Mouse (Mus musculus) intestine, embryonic 16.5 days (tissue): ENCODE measurements around the gene Tas2r143. TPM values are rescaled to one million over a fixed set of nuclear protein-coding genes. Genes with fewer than 3 reads are reported as not detected.
A peak's percentile ranks its signal among the peaks of the same experiment; 100 is the strongest.

ENCODE experiments used
- ATAC-seq: fragments of 200-750 bp; cut with Nextera tagmentation; 2 replicates; pipeline ENCODE4 v1.8.0; 2017; ENCODE audit warnings: moderate TSS enrichment, moderate library complexity
- H3K27ac ChIP-seq: fragments of 300-500 bp; sonication (generic); 2 replicates; pipeline ENCODE4 v1.5.1; 2014; ENCODE audit warnings: mild to moderate bottlenecking, low read length
- H3K27me3 ChIP-seq: fragments of 300-500 bp; sonication (generic); replicated peaks from 2 replicates; pipeline ENCODE4 v1.6.1; 2014; ENCODE audit warnings: low read length, control low read depth, mixed read lengths; ENCODE audit not compliant: control insufficient read depth, insufficient read depth
- H3K36me3 ChIP-seq: fragments of 300-500 bp; sonication (generic); 2 replicates; pipeline ENCODE4 v1.6.1; 2014; ENCODE audit warnings: low read length, control low read depth; ENCODE audit not compliant: control insufficient read depth, insufficient read depth
- H3K4me1 ChIP-seq: fragments of 300-500 bp; sonication (generic); 2 replicates; pipeline ENCODE4 v1.6.1; 2014; ENCODE audit warnings: low read length, control low read depth, mixed read lengths; ENCODE audit not compliant: control insufficient read depth, insufficient read depth
- H3K4me2 ChIP-seq: fragments of 300-500 bp; sonication (generic); 2 replicates; pipeline ENCODE4 v1.6.1; 2014; ENCODE audit warnings: low read depth, low read length, control low read depth
- H3K4me3 ChIP-seq: fragments of 300-500 bp; sonication (generic); 2 replicates; pipeline ENCODE4 v1.5.1; 2014; ENCODE audit warnings: mild to moderate bottlenecking, low read length
- H3K9ac ChIP-seq: fragments of 300-500 bp; sonication (generic); 2 replicates; pipeline ENCODE4 v1.6.1; 2014; ENCODE audit warnings: low read depth, low read length
- H3K9me3 ChIP-seq: fragments of 300-500 bp; sonication (generic); 2 replicates; pipeline ENCODE4 v1.6.1; 2016; ENCODE audit warnings: low read length, control low read depth; ENCODE audit not compliant: control insufficient read depth
- WGBS: fragments of 180-500 bp; shearing (Covaris S2); extraction: QIAGEN DNeasy Blood & Tissue Kit; methylation state at CpG from one replicate; pipeline ENCODE4 v1.1.7; 2014; 5-methylcytosine and 5-hydroxymethylcytosine counted together
- polyA plus RNA-seq: library from polyadenylated mRNA; unstranded; fragments of >200 nt; fragmentation: Nextera tagmentation; extraction: Ambion mirVana; gene quantifications from 2 replicates; pipeline ENCODE4 v1.2.1, GENCODE M21; 2015

Tas2r143 gene
- polyA plus RNA-seq, 1 experiment from 2014 or later = not detected

DNA sequence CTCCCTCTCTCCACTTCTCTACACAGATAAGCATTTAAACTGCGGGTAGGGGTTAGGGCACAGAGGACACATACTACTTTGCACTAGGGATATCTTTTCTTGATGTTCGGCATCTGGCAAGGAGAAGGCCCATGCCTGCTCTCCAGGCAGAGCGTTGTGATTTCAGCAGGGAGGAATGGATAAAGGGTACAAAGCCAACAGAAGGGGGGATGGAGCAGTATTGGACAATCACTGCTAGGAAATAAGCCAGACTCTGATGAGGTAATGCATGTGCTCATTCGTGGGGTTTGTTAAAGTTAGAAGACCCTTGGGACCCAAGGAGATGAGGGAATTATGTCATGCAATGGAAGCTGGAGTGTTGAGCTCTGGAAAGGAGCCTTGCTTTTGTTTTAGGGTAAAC, 25.3 kb upstream of the Tas2r143 start:
- 72% methylated on average over 4 of the region's 4 CpGs for WGBS
- H3K9ac ChIP-seq = no peak overlapping the region
- peaks cover 20% of the 10 kb centered on the region for H3K4me1 ChIP-seq
- no peak overlapping the region for H3K4me3 ChIP-seq
- no peaks in the 10 kb centered on the region for H3K27me3 ChIP-seq
- H3K27ac ChIP-seq = no peak overlapping the region
- H3K4me2 ChIP-seq = no peak overlapping the region
- H3K36me3 ChIP-seq = no peaks in the 10 kb centered on the region
- ATAC-seq = no peak
- no peaks in the 10 kb centered on the region for H3K9me3 ChIP-seq

DNA sequence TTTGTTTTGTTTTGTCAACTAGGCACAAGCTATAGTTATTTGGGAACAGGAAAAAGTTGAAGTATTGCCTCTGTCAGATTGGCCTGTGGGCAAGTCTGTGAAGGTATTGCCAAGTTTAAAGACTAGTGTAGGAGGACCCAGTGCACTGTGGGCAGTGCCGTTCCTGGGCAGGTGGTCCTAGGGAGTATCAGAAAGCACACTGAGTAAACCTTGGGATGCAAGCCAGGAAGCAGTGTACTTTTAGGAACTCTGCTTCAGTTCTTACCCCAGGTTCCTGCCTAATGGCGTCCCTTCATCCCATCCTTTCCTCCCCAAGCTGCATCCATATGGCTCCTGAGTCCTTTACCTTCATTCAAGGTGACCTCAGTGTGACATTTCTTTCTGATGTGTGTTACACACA, 24.9 kb upstream of the Tas2r143 start:
- H3K4me3 ChIP-seq = no peak overlapping the region
- WGBS = 78% methylated on average over 2 of the region's 2 CpGs
- no peak overlapping the region for H3K27ac ChIP-seq
- H3K4me1 ChIP-seq = peaks cover 20% of the 10 kb centered on the region
- H3K4me2 ChIP-seq = no peak overlapping the region
- no peaks in the 10 kb centered on the region for H3K9me3 ChIP-seq
- H3K36me3 ChIP-seq = no peaks in the 10 kb centered on the region
- no peak overlapping the region for H3K9ac ChIP-seq
- H3K27me3 ChIP-seq = no peaks in the 10 kb centered on the region
- ATAC-seq = no peak

DNA sequence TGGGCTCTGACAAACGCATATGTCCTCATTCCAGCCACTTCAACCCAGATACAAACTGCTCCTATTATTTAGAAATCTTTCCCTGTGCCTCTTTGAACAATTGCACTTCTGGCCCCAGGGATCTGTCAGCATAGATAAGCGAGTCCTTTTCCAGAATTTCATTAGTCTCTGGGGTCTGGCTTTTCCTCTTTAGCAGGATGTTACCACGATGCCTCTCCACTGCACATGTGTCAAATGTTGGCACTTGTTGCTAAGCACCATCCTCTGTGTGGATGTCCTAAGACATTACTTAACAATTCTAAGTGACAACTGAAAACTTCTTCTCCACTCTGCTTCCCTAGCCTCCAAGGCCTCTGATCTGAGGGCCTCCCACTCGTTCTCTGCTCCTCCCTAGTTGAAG, 24.0 kb upstream of the Tas2r143 start:
- H3K36me3 ChIP-seq = no peaks in the 10 kb centered on the region
- no peak overlapping the region for H3K4me2 ChIP-seq
- H3K4me1 ChIP-seq = peaks cover 14% of the 10 kb centered on the region
- no peaks in the 10 kb centered on the region for H3K9me3 ChIP-seq
- H3K27me3 ChIP-seq = no peaks in the 10 kb centered on the region
- no peak for ATAC-seq
- H3K27ac ChIP-seq = no peak overlapping the region
- H3K4me3 ChIP-seq = no peak overlapping the region
- 37% methylated on average over 4 of the region's 4 CpGs for WGBS
- H3K9ac ChIP-seq = no peak overlapping the region

DNA sequence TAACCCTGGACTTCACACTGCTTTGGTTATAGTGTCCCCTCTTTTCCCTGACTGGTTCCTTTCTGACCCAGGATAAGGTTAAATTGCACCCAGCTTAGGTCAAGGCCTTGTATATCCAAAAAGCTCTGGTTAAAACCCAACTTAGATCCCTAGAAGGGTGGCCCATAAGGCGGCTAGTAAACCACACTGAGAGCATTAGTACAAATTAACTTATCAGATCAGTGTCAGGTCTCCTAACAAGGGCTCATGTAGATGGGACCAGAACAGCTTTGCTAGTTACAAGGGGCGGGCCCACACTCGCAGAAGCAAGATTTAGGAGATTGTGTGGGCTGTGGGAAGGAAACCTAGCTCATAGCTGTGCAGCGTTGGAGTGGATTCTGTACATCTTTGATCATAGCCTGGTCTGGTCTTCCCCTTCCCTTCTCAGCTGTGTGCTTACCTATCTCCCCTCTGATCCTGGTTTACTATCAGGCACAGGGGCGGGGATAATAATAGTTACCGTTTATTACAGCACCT, 23.5 kb upstream of the Tas2r143 start:
- no peak for ATAC-seq
- Histone ChIP-seq H3K4me2 (no peak overlapping the region), H3K27me3 (no peaks in the 10 kb centered on the region), H3K36me3 (no peaks in the 10 kb centered on the region), H3K27ac (no peak overlapping the region), H3K9ac (no peak overlapping the region), H3K4me1 (peaks cover 13% of the 10 kb centered on the region), H3K9me3 (no peaks in the 10 kb centered on the region), H3K4me3 (no peak overlapping the region)
- WGBS = 75% methylated on average over 6 of the region's 6 CpGs

DNA sequence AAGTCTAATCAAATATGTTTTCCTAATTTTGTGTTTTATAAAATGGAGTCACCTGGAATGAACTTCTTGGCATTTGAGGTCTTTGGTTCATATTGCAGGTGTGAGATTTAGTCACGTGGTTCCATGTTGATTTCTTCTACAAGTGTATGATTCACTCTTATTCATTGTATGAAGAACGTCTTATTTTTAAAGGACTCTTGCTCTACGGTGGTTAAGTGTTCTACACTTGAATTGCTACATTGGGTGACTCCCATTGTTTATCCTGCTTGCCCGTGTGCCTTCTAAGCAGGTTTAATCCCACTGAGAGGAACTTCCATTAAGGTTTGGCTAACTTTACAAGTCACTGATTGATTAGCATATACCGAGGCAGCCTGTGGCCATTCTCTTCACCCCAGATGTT, 22.8 kb upstream of the Tas2r143 start:
- H3K4me2 ChIP-seq = no peak overlapping the region
- no peak for ATAC-seq

DNA sequence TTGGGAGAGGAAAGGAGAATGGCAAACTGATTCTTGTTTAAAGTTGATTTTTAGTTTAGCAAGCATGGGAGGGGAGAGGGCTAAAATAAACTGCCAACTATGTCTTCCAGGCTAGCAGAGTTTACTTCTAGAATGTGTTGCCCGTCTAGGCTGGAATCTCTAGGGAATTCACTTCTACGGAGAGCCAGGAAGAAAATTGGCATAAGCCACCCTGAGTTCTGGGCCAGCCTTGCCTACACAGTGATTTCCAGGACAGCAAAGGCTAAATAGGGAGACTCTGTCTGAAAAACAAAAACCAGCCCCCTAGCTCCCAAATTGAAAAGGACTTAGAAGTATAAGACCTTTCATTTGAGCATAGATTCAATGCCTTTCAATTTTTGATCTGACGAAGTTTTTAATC, 20.5 kb upstream of the Tas2r143 start:
- Histone ChIP-seq H3K36me3 (no peaks in the 10 kb centered on the region), H3K4me3 (no peak overlapping the region), H3K27ac (no peak overlapping the region), H3K9me3 (no peaks in the 10 kb centered on the region), H3K4me2 (no peak overlapping the region), H3K27me3 (no peaks in the 10 kb centered on the region), H3K9ac (no peak overlapping the region), H3K4me1 (0 out of 2 replicates have a peak, but pooled peaks cover 2% of the 10 kb centered on the region)
- no peak for ATAC-seq
- 53% methylated on average over 3 of the region's 3 CpGs for WGBS

More for the DNA sequence above, 22.8 kb upstream of the Tas2r143 start:
- 83% methylated on average over 5 of the region's 5 CpGs for WGBS
- Histone ChIP-seq H3K27ac (no peak overlapping the region), H3K27me3 (no peaks in the 10 kb centered on the region), H3K4me3 (no peak overlapping the region), H3K9me3 (no peaks in the 10 kb centered on the region), H3K36me3 (no peaks in the 10 kb centered on the region), H3K4me1 (peaks cover 13% of the 10 kb centered on the region), H3K9ac (no peak overlapping the region)

DNA sequence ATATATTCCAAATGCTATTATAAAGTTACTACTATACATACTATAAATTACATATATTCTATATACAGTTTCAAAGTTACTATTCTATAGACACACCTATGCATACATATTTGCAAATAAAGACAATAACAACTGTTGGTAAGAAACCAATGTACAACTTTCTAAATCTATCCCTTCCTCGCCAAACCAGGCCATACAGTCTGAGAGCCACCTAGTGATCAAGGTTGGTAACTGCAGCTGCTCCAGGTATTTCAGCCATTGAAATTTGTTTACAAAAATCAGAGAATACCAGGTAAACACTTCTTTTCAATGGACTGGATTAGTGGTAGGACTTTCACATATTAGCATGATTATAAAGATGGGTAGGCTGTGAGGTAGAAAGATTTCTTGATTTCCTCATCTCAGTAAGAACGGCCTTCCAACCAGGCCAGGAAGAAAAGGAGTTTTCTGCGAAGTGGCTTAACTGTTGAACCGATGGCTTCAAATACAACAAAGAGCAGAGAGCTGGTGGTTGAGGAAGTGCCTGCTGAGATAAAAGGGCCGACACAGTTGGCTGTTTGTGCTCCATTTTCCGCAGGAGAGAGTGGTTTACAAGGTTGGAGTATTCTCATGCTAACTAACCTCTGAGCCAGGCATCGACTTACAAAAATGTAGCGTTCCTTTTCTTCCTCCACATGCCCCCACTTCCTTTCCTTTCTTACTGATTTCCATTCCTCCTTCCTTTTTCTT, 19.5 kb upstream of the Tas2r143 start:
- WGBS = 23% methylated on average over 8 of the region's 8 CpGs
- Histone ChIP-seq H3K4me2 (no peak overlapping the region), H3K36me3 (no peaks in the 10 kb centered on the region), H3K27me3 (no peaks in the 10 kb centered on the region), H3K4me3 (no peak overlapping the region), H3K9ac (no peak overlapping the region), H3K27ac (no peak overlapping the region), H3K9me3 (no peaks in the 10 kb centered on the region), H3K4me1 (0 out of 2 replicates have a peak, but pooled peaks cover 2% of the 10 kb centered on the region)
- no peak for ATAC-seq

DNA sequence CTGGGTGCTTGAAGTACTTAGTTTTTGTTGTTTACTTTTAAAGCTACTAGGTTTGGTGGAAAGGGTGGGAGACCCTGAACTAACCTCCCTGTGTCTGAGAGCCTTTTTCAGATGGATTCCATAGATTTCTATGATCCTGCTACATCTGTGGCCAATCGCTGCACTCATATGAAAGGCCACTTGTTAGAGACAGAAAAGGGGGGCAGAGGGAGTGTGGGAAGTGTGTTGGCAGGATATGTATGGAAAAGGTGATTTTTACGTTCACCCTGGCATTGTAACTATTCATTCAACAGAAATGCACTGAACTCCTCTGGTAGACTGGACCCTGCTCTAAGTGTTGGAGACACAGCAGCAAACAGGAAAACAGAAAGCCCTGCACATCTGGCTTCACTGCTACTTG, 18.8 kb upstream of the Tas2r143 start:
- Histone ChIP-seq H3K4me2 (no peak overlapping the region), H3K36me3 (no peaks in the 10 kb centered on the region), H3K4me3 (no peak overlapping the region), H3K27ac (no peak overlapping the region), H3K27me3 (no peaks in the 10 kb centered on the region), H3K9me3 (no peaks in the 10 kb centered on the region), H3K9ac (no peak overlapping the region), H3K4me1 (0 out of 2 replicates have a peak, but pooled peaks cover 2% of the 10 kb centered on the region)
- WGBS = 64% methylated on average over 2 of the region's 2 CpGs
- no peak for ATAC-seq

DNA sequence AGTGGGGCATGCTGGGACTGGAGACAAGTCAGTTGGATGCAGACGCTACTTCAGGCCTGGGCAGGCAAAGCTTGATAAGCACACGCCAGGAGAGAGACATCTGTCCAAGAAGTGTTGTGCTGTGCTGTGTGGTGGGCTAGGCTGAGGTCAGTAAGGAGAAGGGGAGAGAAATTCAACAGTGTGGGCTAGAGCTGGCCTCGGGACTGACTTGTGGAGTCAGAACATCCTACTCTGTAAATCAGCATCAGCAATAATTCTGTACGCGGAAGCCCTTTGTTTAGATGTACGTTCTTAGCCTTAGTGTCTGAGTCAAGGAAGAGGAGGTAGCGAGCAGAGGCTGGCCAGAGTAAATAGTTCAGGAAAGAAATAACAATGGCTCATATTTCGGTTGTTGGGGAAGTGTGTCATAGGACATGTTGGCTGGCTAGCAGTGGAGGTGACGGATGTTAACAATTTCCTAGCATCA, 18.1 kb upstream of the Tas2r143 start:
- peak; percentile 38; the same call in 1 of the 2 replicates for ATAC-seq
- no peak overlapping the region for H3K4me2 ChIP-seq
- H3K9ac ChIP-seq = no peak overlapping the region

More for the DNA sequence above, 18.1 kb upstream of the Tas2r143 start:
- Histone ChIP-seq H3K27ac (peak overlapping the region; percentile 65), H3K9me3 (no peaks in the 10 kb centered on the region), H3K4me3 (no peak overlapping the region), H3K36me3 (no peaks in the 10 kb centered on the region), H3K27me3 (no peaks in the 10 kb centered on the region), H3K4me1 (0 out of 2 replicates have a peak, but pooled peaks cover 2% of the 10 kb centered on the region)
- WGBS = 43% methylated on average over 9 of the region's 9 CpGs
